Comparison of ENCODE assay signal across 10 mouse cellular contexts in genomic region chr11:101974923-101975322, GRCm38 (mm10). TPM values are rescaled to one million over a fixed set of nuclear protein-coding genes. Genes with fewer than 3 reads are reported as not detected.
DNase-seq lines count a peak whose midpoint lies in the region; ATAC-seq and TF ChIP-seq lines count a peak whose summit lies in the region.
"Had no signal": no experiment of that assay in that cellular context is flagged by ENCODE, and none has a peak within 500 bp of the region (broad histone marks: within the 10 kb centered on the region; RNA-seq: fewer than 3 reads in every experiment).

No protein-coding gene starts in this region.

- no peak overlapping the region for H3K4me3 ChIP-seq in layer of hippocampus, adult 2 months
- no peak overlapping the region for H3K4me3 ChIP-seq in neural tube, embryonic 15.5 days (replicated peaks)
- no peak overlapping the region for H3K4me3 ChIP-seq in hindbrain, embryonic 11.5 days (ENCODE audit: low read depth, low read length)

- no peak overlapping the region for H3K4me2 ChIP-seq in neural tube, embryonic 15.5 days
- no peak overlapping the region for H3K4me2 ChIP-seq in hindbrain, embryonic 11.5 days (replicated peaks; ENCODE audit: low read depth, low read length)

- 0 out of 2 replicates have a peak, but pooled peaks cover 6% of the 10 kb centered on the region for H3K36me3 ChIP-seq in neural tube, embryonic 15.5 days
- H3K36me3 ChIP-seq in hindbrain, embryonic 11.5 days (ENCODE audit: control insufficient read depth, insufficient read depth, low read length) = no peaks in the 10 kb centered on the region

- no peaks in the 10 kb centered on the region for H3K9me3 ChIP-seq in neural tube, embryonic 15.5 days (replicated peaks)
- H3K9me3 ChIP-seq in hindbrain, embryonic 11.5 days (ENCODE audit: control insufficient read depth, low read length) = no peaks in the 10 kb centered on the region

- H3K4me1 ChIP-seq in neural tube, embryonic 15.5 days = no peaks in the 10 kb centered on the region
- no peaks in the 10 kb centered on the region for H3K4me1 ChIP-seq in hindbrain, embryonic 11.5 days (replicated peaks; ENCODE audit: control insufficient read depth, insufficient read depth, low read length)

- peak; percentile 27 for DNase-seq in cerebellum, adult 9-11 months
- no peak for DNase-seq in cerebellum, adult 11 months
- no peak for DNase-seq in layer of hippocampus, adult 2 months (ENCODE audit: low spot score in 2 of 2)
- no peak for DNase-seq in layer of hippocampus, postnatal 14 days (ENCODE audit: low spot score in 2 of 2)
- DNase-seq in R1 (ENCODE audit: low read depth, low spot score) = peak; percentile 77
- DNase-seq in lung, postnatal 25 days (ENCODE audit: low spot score) = peak; percentile 37
- no peak for DNase-seq in hindbrain, embryonic 11.5 days (ENCODE audit: low spot score)

- no peak for ATAC-seq in neural tube, embryonic 15.5 days (ENCODE audit: low FRiP score)
- ATAC-seq in hindbrain, embryonic 11.5 days (ENCODE audit: low FRiP score) = no peak

- no peak overlapping the region for H3K9ac ChIP-seq in neural tube, embryonic 15.5 days (replicated peaks)
- no peak overlapping the region for H3K9ac ChIP-seq in hindbrain, embryonic 11.5 days (ENCODE audit: low read depth, low read length)

- WGBS in neural tube, embryonic 15.5 days = 53% methylated on average over 9 of the region's 9 CpGs
- 48% methylated on average over 9 of the region's 9 CpGs for WGBS in hindbrain, embryonic 11.5 days

- H3K27ac ChIP-seq in layer of hippocampus, adult 2 months = no peak overlapping the region
- no peak overlapping the region for H3K27ac ChIP-seq in neural tube, embryonic 15.5 days (replicated peaks)
- no peak overlapping the region for H3K27ac ChIP-seq in hindbrain, embryonic 11.5 days (ENCODE audit: low read depth, low read length)

- no peaks in the 10 kb centered on the region for H3K27me3 ChIP-seq in neural tube, embryonic 15.5 days (replicated peaks)
- no peaks in the 10 kb centered on the region for H3K27me3 ChIP-seq in hindbrain, embryonic 11.5 days (ENCODE audit: control insufficient read depth, insufficient read depth, low read length)

- TF ChIP-seq CTCF in layer of hippocampus, adult 2 months (conservative IDR thresholded peaks at IDR 0.05) = peak; percentile 77

RNA-seq across cellular contexts. Expression of gene Sost, which starts 8.1 kb away (rescaled TPM):
- total RNA-seq in layer of hippocampus, adult 2 months (2021) = not detected
- total RNA-seq in layer of hippocampus, postnatal 14 days (2021) = not detected
- polyA plus RNA-seq in neural tube, embryonic 15.5 days (2015; fragmentation: Nextera tagmentation; extraction: Ambion mirVana) = 0.23 TPM in 1 of 2 replicates, not detected in the other
- 0.11 and 0.31 TPM in 2 replicates for polyA plus RNA-seq in hindbrain, embryonic 11.5 days (2014; fragmentation: Nextera tagmentation; extraction: Ambion mirVana)

RNA-seq across cellular contexts. Expression of gene Cfap97d1, which starts 9.2 kb away (rescaled TPM):
- total RNA-seq in layer of hippocampus, adult 2 months (2021) = not detected
- total RNA-seq in layer of hippocampus, postnatal 14 days (2021) = not detected
- not detected in 2 replicates for polyA plus RNA-seq in neural tube, embryonic 15.5 days (2015; fragmentation: Nextera tagmentation; extraction: Ambion mirVana)
- not detected in 2 replicates for polyA plus RNA-seq in hindbrain, embryonic 11.5 days (2014; fragmentation: Nextera tagmentation; extraction: Ambion mirVana)
- total RNA-seq: heart, postnatal 14 days had no signal
- polyA plus RNA-seq: lung, embryonic 16.5 days had no signal

RNA-seq across cellular contexts. Expression of gene Dusp3, which starts 11.9 kb away (rescaled TPM):
- 100 to 1,000 TPM; 149 to 155 TPM for total RNA-seq in layer of hippocampus, adult 2 months (2021)
- 100 to 1,000 TPM; 156 to 159 TPM for total RNA-seq in layer of hippocampus, postnatal 14 days (2021)
- 26.4 and 28.9 TPM in 2 replicates for polyA plus RNA-seq in neural tube, embryonic 15.5 days (2015; fragmentation: Nextera tagmentation; extraction: Ambion mirVana)
- polyA plus RNA-seq in hindbrain, embryonic 11.5 days (2014; fragmentation: Nextera tagmentation; extraction: Ambion mirVana) = 11.4 and 12.1 TPM in 2 replicates

RNA-seq across cellular contexts. Expression of gene Mpp3, which starts 53.3 kb away (rescaled TPM):
- total RNA-seq in layer of hippocampus, adult 2 months (2021) = 10 to 100 TPM; 88.3 to 94.4 TPM
- 10 to 100 TPM; 87.4 to 93.8 TPM for total RNA-seq in layer of hippocampus, postnatal 14 days (2021)
- polyA plus RNA-seq in neural tube, embryonic 15.5 days (2015; fragmentation: Nextera tagmentation; extraction: Ambion mirVana) = 49.6 and 56.6 TPM in 2 replicates
- 23.3 and 26.5 TPM in 2 replicates for polyA plus RNA-seq in hindbrain, embryonic 11.5 days (2014; fragmentation: Nextera tagmentation; extraction: Ambion mirVana)

Comparison
In these comparisons a context has a peak if more than half of its experiments do, and no peak if none do; other contexts are left out.
1. DNase-seq: peak in cerebellum, adult 9-11 months (single experiment), R1 (single experiment) and lung, postnatal 25 days (single experiment); none in cerebellum, adult 11 months (single experiment), layer of hippocampus, adult 2 months (0 of 2), layer of hippocampus, postnatal 14 days (0 of 2) and hindbrain, embryonic 11.5 days (single experiment).